In the genomic region with DNA sequence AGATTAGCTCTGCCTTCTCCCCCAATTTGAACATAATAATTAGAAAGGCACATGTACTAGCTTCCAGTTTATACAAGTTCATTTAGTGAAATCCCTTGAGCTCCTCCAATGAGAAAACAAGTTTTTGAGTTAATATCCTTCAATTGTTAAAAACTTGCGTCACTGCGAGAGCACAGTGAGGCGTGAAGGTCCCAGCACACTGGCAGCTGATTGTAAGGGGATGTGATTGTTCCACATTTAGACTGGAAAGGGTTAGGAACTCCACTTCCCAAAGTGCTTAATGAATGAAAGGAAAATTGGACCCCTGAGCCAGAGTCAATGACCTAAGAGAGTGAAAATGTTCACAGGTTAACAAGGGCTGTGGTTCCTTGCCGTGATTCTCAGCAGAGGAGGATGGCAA, we compare ENCODE assay signal across 24 mouse cellular contexts.
DNase-seq lines count a peak whose midpoint lies in the region; ATAC-seq and TF ChIP-seq lines count a peak whose summit lies in the region.
"Had no signal": no experiment of that assay in that cellular context is flagged by ENCODE, and none has a peak within 500 bp of the region (broad histone marks: within the 10 kb centered on the region; RNA-seq: fewer than 3 reads in every experiment).

No protein-coding gene starts in this region.

- no peak for TF ChIP-seq POLR2A in brain, embryonic 14.5 days (IDR thresholded peaks at IDR 0.05; ENCODE audit: borderline replicate concordance, extremely low read depth, insufficient read depth, insufficient read length, poor library complexity, severe bottlenecking)

- no peaks in the 10 kb centered on the region for H3K36me3 ChIP-seq in heart, embryonic 12.5 days
- no peaks in the 10 kb centered on the region for H3K36me3 ChIP-seq in embryonic facial prominence, embryonic 15.5 days
- H3K36me3 ChIP-seq in intestine, postnatal 0 days (ENCODE audit: control insufficient read depth, insufficient read depth) = no peaks in the 10 kb centered on the region
- H3K36me3 ChIP-seq: embryonic facial prominence, embryonic 12.5 days; forebrain, embryonic 15.5 days; G1E; heart, embryonic 15.5 days; limb, embryonic 13.5 days; liver, embryonic 12.5 days; midbrain, embryonic 12.5 days had no signal

- DNase-seq in heart, adult 11 months = peak; percentile 97
- peak; percentile 24 for DNase-seq in brain, embryonic 14.5 days (ENCODE audit: low read depth)
- peak; percentile 31 for DNase-seq in heart, postnatal 25 days (ENCODE audit: low spot score)
- no peak for DNase-seq in thymus, postnatal 25 days
- DNase-seq: adrenal gland, postnatal 36 days; B cell, adult 2 months; cerebellum, adult 11-12 months; kidney, adult 9 months; kidney, postnatal 36 days; lung, adult 18-20 months; right cerebral cortex, postnatal 25 days had no signal

- no peaks in the 10 kb centered on the region for H3K9me3 ChIP-seq in heart, embryonic 12.5 days (replicated peaks)
- no peaks in the 10 kb centered on the region for H3K9me3 ChIP-seq in embryonic facial prominence, embryonic 15.5 days (replicated peaks)
- no peaks in the 10 kb centered on the region for H3K9me3 ChIP-seq in intestine, postnatal 0 days (ENCODE audit: control insufficient read depth)
- H3K9me3 ChIP-seq: embryonic facial prominence, embryonic 12.5 days; forebrain, embryonic 15.5 days; G1E; heart, embryonic 15.5 days; limb, embryonic 13.5 days; liver, embryonic 12.5 days; midbrain, embryonic 12.5 days had no signal

- no peak overlapping the region for H3K4me2 ChIP-seq in heart, embryonic 12.5 days
- no peak overlapping the region for H3K4me2 ChIP-seq in embryonic facial prominence, embryonic 15.5 days (replicated peaks)
- H3K4me2 ChIP-seq in intestine, postnatal 0 days (replicated peaks; ENCODE audit: low read depth) = no peak overlapping the region
- H3K4me2 ChIP-seq: embryonic facial prominence, embryonic 12.5 days; forebrain, embryonic 15.5 days; heart, embryonic 15.5 days; hindbrain, embryonic 14.5 days; limb, embryonic 13.5 days; liver, embryonic 12.5 days; midbrain, embryonic 12.5 days had no signal

- 74% methylated on average over 4 of the region's 4 CpGs for WGBS in heart, embryonic 12.5 days
- 67% methylated on average over 4 of the region's 4 CpGs for WGBS in embryonic facial prominence, embryonic 15.5 days
- 80% methylated on average over 4 of the region's 4 CpGs for WGBS in intestine, postnatal 0 days

- no peaks in the 10 kb centered on the region for H3K27me3 ChIP-seq in heart, embryonic 12.5 days (replicated peaks)
- H3K27me3 ChIP-seq in embryonic facial prominence, embryonic 15.5 days = no peaks in the 10 kb centered on the region
- H3K27me3 ChIP-seq in intestine, postnatal 0 days (replicated peaks; ENCODE audit: control insufficient read depth, insufficient read depth, low read length) = no peaks in the 10 kb centered on the region
- H3K27me3 ChIP-seq: CH12.LX; embryonic facial prominence, embryonic 12.5 days; forebrain, embryonic 15.5 days; heart, embryonic 15.5 days; limb, embryonic 13.5 days; liver, embryonic 12.5 days; midbrain, embryonic 12.5 days; Patski had no signal

- no peak for ATAC-seq in heart, embryonic 12.5 days (ENCODE audit: insufficient number of reproducible peaks, low FRiP score)
- 0 out of 2 replicates have a peak, but pooled peaks have one; percentile 34 for ATAC-seq in embryonic facial prominence, embryonic 15.5 days (ENCODE audit: insufficient number of reproducible peaks, low FRiP score, low TSS enrichment, low read depth)
- no peak for ATAC-seq in intestine, postnatal 0 days
- ATAC-seq: forebrain, embryonic 15.5 days; liver, embryonic 12.5 days; Patski had no signal

- H3K9ac ChIP-seq in heart, embryonic 12.5 days = no peak overlapping the region
- no peak overlapping the region for H3K9ac ChIP-seq in embryonic facial prominence, embryonic 15.5 days
- H3K9ac ChIP-seq in intestine, postnatal 0 days (ENCODE audit: low read depth, low read length) = no peak overlapping the region
- H3K9ac ChIP-seq: embryonic facial prominence, embryonic 12.5 days; forebrain, embryonic 15.5 days; heart, embryonic 15.5 days; hindbrain, embryonic 14.5 days; limb, embryonic 13.5 days; liver, embryonic 12.5 days; midbrain, embryonic 12.5 days had no signal

- no peaks in the 10 kb centered on the region for H3K4me1 ChIP-seq in heart, embryonic 12.5 days (replicated peaks)
- no peaks in the 10 kb centered on the region for H3K4me1 ChIP-seq in embryonic facial prominence, embryonic 15.5 days
- no peaks in the 10 kb centered on the region for H3K4me1 ChIP-seq in intestine, postnatal 0 days (replicated peaks; ENCODE audit: control insufficient read depth, insufficient read depth, low read length)
- H3K4me1 ChIP-seq: embryonic facial prominence, embryonic 12.5 days; forebrain, embryonic 15.5 days; heart, embryonic 15.5 days; liver, embryonic 12.5 days; midbrain, embryonic 12.5 days had no signal

- no peak overlapping the region for H3K4me3 ChIP-seq in heart, embryonic 12.5 days
- no peak overlapping the region for H3K4me3 ChIP-seq in embryonic facial prominence, embryonic 15.5 days (replicated peaks)
- H3K4me3 ChIP-seq in intestine, postnatal 0 days (ENCODE audit: low read depth, low read length) = no peak overlapping the region
- H3K4me3 ChIP-seq: embryonic facial prominence, embryonic 12.5 days; forebrain, embryonic 15.5 days; heart, embryonic 15.5 days; limb, embryonic 13.5 days; liver, embryonic 12.5 days; midbrain, embryonic 12.5 days had no signal

- intact Hi-C loops in heart, postnatal 25 days (cut with DNase I) = loop anchor here (2.0 to 10.0 kb wide), 5 partner anchors 66 to 294 kb away; no protein-coding TSS in a partner anchor

- no peak for TF ChIP-seq CTCF in brain, embryonic 14.5 days (IDR thresholded peaks at IDR 0.05; ENCODE audit: borderline replicate concordance, extremely low read depth, insufficient read depth, insufficient read length)
- TF ChIP-seq CTCF in intestine, postnatal 0 days (IDR thresholded peaks at IDR 0.05; ENCODE audit: low read depth) = no peak

- H3K27ac ChIP-seq in heart, embryonic 12.5 days (ENCODE audit: poor library complexity, severe bottlenecking) = no peak overlapping the region
- H3K27ac ChIP-seq in embryonic facial prominence, embryonic 15.5 days (replicated peaks) = no peak overlapping the region
- H3K27ac ChIP-seq in intestine, postnatal 0 days (ENCODE audit: low read depth, low read length) = no peak overlapping the region
- H3K27ac ChIP-seq: embryonic facial prominence, embryonic 12.5 days; forebrain, embryonic 15.5 days; heart, embryonic 15.5 days; hindbrain, embryonic 14.5 days; limb, embryonic 13.5 days; liver, embryonic 12.5 days; midbrain, embryonic 12.5 days had no signal
